15 mouse cellular contexts compared by ENCODE assay signal in the genomic region with DNA sequence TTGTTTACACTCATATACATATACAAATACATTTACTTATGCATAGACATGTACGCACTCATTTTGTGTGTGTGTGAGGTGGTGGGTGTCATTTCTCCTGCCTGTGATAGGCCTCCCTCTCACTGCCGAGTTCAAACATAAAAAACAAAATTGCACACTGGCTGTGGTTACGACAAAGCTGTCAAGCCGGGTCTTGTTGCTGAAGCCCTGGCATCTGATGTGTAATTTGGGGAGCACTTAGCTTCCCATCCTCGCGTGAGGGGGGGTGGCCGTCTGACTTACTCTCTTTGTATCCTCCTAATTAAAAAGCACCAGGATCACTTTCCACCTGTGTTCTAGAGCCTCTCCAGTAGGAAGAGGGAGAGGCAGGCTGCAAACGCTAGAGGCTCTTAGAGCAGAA. TPM values are rescaled to one million over a fixed set of nuclear protein-coding genes. Genes with fewer than 3 reads are reported as not detected.
DNase-seq lines count a peak whose midpoint lies in the region; ATAC-seq and TF ChIP-seq lines count a peak whose summit lies in the region.
"Had no signal": no experiment of that assay in that cellular context is flagged by ENCODE, and none has a peak within 500 bp of the region (broad histone marks: within the 10 kb centered on the region; RNA-seq: fewer than 3 reads in every experiment).

No protein-coding gene starts in this region.

- H3K4me1 ChIP-seq in lung, embryonic 14.5 days (ENCODE audit: insufficient read depth) = peaks cover 37% of the 10 kb centered on the region
- H3K4me1 ChIP-seq in limb, embryonic 14.5 days (ENCODE audit: control insufficient read depth, insufficient read depth, low read length) = peaks cover 56% of the 10 kb centered on the region

- H3K27me3 ChIP-seq in lung, embryonic 14.5 days (ENCODE audit: insufficient read depth, low read length) = no peaks in the 10 kb centered on the region
- H3K27me3 ChIP-seq in limb, embryonic 14.5 days (ENCODE audit: control insufficient read depth, insufficient read depth, low read length) = no peaks in the 10 kb centered on the region

- H3K9ac ChIP-seq in lung, embryonic 14.5 days = peak overlapping the region; percentile 23; the same call in 1 of the 2 replicates
- no peak overlapping the region for H3K9ac ChIP-seq in limb, embryonic 14.5 days (ENCODE audit: low read depth, low read length, severe bottlenecking)

- H3K36me3 ChIP-seq in lung, embryonic 14.5 days (ENCODE audit: insufficient read depth) = no peaks in the 10 kb centered on the region
- no peaks in the 10 kb centered on the region for H3K36me3 ChIP-seq in limb, embryonic 14.5 days (ENCODE audit: control insufficient read depth, insufficient read depth, low read length)

- no peak overlapping the region for H3K4me3 ChIP-seq in lung, embryonic 14.5 days (ENCODE audit: low read depth, low read length)
- no peak overlapping the region for H3K4me3 ChIP-seq in limb, embryonic 14.5 days (replicated peaks; ENCODE audit: low read length)

- no peak for TF ChIP-seq POLR2A in brain, embryonic 14.5 days (IDR thresholded peaks at IDR 0.05; ENCODE audit: borderline replicate concordance, extremely low read depth, insufficient read depth, insufficient read length, poor library complexity, severe bottlenecking)
- no peak for TF ChIP-seq POLR2A in limb, embryonic 14.5 days (IDR thresholded peaks at IDR 0.05; ENCODE audit: borderline replicate concordance, extremely low read depth, insufficient read depth, insufficient read length)

- H3K9me3 ChIP-seq in lung, embryonic 14.5 days (ENCODE audit: low read depth, low read length) = no peaks in the 10 kb centered on the region
- no peaks in the 10 kb centered on the region for H3K9me3 ChIP-seq in limb, embryonic 14.5 days (ENCODE audit: control insufficient read depth, low read length)

- no peak for ATAC-seq in CD4-positive, CD25-positive, alpha-beta regulatory T cell, adult 4 months
- ATAC-seq in lung, embryonic 14.5 days (ENCODE audit: insufficient read depth) = no peak
- no peak for ATAC-seq in limb, embryonic 14.5 days (ENCODE audit: low FRiP score, low read depth)
- ATAC-seq: intestine, embryonic 16.5 days had no signal

- peak overlapping the region; percentile 99; the same call in 1 of the 2 replicates for H3K27ac ChIP-seq in lung, embryonic 14.5 days (ENCODE audit: low read depth)
- 0 out of 2 replicates have a peak overlapping the region, but pooled peaks have one; percentile 26 for H3K27ac ChIP-seq in limb, embryonic 14.5 days (replicated peaks; ENCODE audit: low read depth, low read length)

- DNase-seq in CD4-positive, CD25-positive, alpha-beta regulatory T cell, adult 2 months (ENCODE audit: low read depth, low spot score) = peak; percentile 31
- DNase-seq in lung, embryonic 14.5 days = no peak
- no peak for DNase-seq in lung, postnatal 25 days (ENCODE audit: low spot score)
- peak; percentile 35 for DNase-seq in brain, embryonic 14.5 days (ENCODE audit: low read depth)
- no peak for DNase-seq in limb, embryonic 14.5 days (ENCODE audit: low spot score)
- DNase-seq in kidney, postnatal 4 days = no peak
- no peak for DNase-seq in left cerebral cortex, adult 9 months (ENCODE audit: low spot score in 2 of 2)
- DNase-seq: cerebellum, postnatal 25 days; gastrocnemius, postnatal 36 days; heart, postnatal 10 days; kidney, postnatal 36 days; lung, adult 2 months; right cerebral cortex, postnatal 14 days had no signal

- WGBS in lung, embryonic 14.5 days = 37% methylated on average over 8 of the region's 8 CpGs
- WGBS in limb, embryonic 14.5 days = 32% methylated on average over 8 of the region's 8 CpGs

- no peak overlapping the region for H3K4me2 ChIP-seq in lung, embryonic 14.5 days
- H3K4me2 ChIP-seq in limb, embryonic 14.5 days (replicated peaks; ENCODE audit: low read depth, low read length, severe bottlenecking) = no peak overlapping the region

- no peak for TF ChIP-seq CTCF in lung, embryonic 14.5 days (IDR thresholded peaks at IDR 0.05; ENCODE audit: low read depth)
- TF ChIP-seq CTCF in brain, embryonic 14.5 days (IDR thresholded peaks at IDR 0.05; ENCODE audit: borderline replicate concordance, extremely low read depth, insufficient read depth, insufficient read length) = no peak

RNA-seq across cellular contexts. Expression of a gene that starts 37.8 kb away (rescaled TPM):
- 10 to 100 TPM in 1 of 2 experiments, 1 to 10 TPM in 1; 2.5 to 10.2 TPM for polyA plus RNA-seq in CD4-positive, CD25-positive, alpha-beta regulatory T cell, adult 4 months (2017; shearing (Covaris generic))
- polyA plus RNA-seq in lung, embryonic 14.5 days (2014; fragmentation: Nextera tagmentation; extraction: Ambion mirVana) = 0.84 and 1.1 TPM in 2 replicates
- 1.4 and 2.0 TPM in 2 replicates for polyA plus RNA-seq in brain, embryonic 14.5 days (2012; rRNA removed)
- 6.1 and 6.7 TPM in 2 replicates for polyA plus RNA-seq in limb, embryonic 14.5 days (2012; rRNA removed)
- polyA plus RNA-seq in limb, embryonic 14.5 days (2014; fragmentation: Nextera tagmentation; extraction: Ambion mirVana) = 3.7 and 4.3 TPM in 2 replicates

Comparison
In these comparisons a context has a peak if more than half of its experiments do, and no peak if none do; other contexts are left out.
1. DNase-seq: peak in CD4-positive, CD25-positive, alpha-beta regulatory T cell, adult 2 months (single experiment) and brain, embryonic 14.5 days (single experiment); none in lung, embryonic 14.5 days (single experiment), lung, postnatal 25 days (single experiment), limb, embryonic 14.5 days (single experiment), kidney, postnatal 4 days (0 of 2) and left cerebral cortex, adult 9 months (0 of 2).